Mouse (Mus musculus) R1 (cell line): ENCODE results near the gene Trappc12.
A peak's percentile ranks its signal among the peaks of the same experiment; 100 is the strongest.

Source experiments
- DNase-seq: peaks from one replicate; pipeline ENCODE4 v3.0.0-alpha.2; 2018; ENCODE audit warnings: low read depth, low spot score

Trappc12 gene

DNA sequence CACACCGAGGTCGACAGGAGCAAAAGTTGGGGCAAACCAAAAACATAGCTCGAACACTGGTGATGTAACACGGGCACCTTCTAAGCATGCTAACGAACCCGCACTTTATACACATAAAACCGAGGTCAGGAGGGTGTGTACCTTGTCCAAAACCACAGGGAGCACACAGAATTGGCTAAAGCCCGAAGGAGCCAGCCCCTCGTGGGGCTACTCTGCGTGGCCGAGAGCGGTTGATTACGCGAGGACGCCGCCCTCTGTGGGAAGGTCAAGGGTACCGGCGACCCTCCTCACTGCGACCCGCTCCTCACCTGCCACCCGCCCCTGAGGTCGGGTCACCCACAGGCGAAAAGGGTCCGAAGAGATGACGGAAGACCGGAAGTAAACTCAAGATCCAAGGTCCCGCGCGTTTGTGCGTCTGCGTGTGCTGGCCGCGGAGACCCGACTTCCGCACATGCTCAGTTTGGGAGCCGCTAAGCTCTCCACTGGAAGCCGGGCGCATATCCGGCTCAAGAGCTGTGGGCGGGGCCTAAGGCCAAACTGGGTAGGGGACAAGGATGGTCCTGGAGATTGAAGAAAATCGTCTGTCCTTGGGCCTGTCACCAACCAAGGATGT, at the start of gene Trappc12:
Gene Trappc12, minus strand, starts transcription at position 452 of the 613 bp plus-strand sequence.
- peak; percentile 96 for DNase-seq

GRCm38 (mm10) chr12:28799798-28800411, 49.6 kb upstream of the Trappc12 start:
- no peak for DNase-seq

GRCm38 (mm10) chr12:28796881-28797420, 46.7 kb upstream of the Trappc12 start:
- peak; percentile 80 for DNase-seq

GRCm38 (mm10) chr12:28795041-28795440, 44.8 kb upstream of the Trappc12 start:
- no peak for DNase-seq

DNA sequence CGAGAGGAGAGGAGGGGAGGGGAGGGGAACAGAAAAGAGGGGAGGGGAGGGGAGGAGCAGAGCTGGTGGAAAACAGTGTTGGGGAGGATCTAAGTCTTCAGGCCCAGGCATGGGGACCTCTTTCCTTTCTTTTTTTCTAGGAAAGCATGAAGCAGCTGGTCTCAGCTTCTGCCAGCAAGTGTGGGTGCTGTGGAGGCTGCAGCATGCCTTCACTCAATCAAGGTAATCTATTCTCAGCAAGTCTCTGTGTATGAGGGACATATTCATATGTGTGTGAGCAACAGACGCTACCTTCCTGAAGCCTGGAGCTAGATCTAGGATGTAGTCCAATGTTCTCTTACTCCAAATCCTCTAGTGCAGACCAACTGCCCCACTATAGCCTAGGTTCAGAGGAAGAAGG, 43.4 kb upstream of the Trappc12 start:
- DNase-seq: no peak

DNA sequence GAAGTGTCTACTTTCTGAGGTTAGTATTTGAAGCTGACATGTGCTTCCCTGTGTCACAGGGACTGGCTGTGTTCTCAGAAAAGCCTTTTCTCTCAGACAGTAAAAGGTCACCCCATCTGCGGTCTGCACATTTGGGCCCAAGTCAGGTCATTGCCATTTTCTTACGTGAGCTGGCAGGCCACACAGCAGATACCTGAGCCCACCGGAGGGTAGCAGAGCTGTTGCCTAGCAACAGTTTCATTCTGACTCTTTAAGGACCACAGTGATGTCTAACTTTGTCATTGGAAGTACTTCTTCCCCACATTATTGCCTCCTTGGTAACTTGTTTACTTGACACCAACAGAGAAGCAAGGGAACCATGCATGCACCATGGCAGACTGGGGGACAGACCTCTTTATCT, 42.3 kb upstream of the Trappc12 start:
- no peak for DNase-seq

DNA sequence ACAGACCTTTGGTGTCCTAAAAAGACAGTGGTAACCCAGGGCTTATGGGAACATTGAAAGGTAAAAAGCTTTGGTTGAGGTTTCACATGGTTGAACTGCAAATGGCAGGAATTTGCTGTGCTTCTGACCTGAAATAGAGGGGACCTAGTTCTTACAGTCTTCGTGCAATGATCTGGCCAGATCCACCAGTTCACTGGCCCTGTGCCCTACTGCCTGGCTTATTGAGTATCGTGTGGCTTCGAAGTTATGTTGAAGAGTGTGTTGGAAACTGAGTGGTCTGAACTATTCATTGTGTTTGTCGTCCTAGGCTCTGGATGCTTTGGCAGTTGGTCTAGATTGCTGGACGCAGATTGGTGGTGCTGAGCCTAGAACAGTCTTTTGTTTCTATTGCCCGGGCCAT, 36.0 kb upstream of the Trappc12 start:
- no peak for DNase-seq

DNA sequence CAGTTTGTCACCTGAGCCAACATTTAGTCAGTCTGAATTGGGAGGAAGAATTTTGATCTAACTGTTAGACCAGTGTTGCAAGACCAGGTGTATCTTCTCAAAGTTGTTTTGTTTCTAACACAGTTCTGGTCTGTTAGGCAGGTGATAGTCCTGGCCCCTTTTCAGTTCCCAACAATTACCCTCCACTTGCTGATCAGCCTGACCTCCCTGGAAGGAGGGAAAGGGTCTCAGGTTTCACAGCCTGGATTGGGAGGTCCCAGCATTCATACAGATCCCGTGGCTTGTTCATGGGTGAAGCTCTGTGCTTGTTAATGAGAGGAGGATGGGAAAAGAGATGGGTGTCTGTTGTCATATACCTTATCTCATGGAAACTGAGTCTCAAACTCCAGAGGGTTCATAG, 35.0 kb upstream of the Trappc12 start:
- peak; percentile 34 for DNase-seq

DNA sequence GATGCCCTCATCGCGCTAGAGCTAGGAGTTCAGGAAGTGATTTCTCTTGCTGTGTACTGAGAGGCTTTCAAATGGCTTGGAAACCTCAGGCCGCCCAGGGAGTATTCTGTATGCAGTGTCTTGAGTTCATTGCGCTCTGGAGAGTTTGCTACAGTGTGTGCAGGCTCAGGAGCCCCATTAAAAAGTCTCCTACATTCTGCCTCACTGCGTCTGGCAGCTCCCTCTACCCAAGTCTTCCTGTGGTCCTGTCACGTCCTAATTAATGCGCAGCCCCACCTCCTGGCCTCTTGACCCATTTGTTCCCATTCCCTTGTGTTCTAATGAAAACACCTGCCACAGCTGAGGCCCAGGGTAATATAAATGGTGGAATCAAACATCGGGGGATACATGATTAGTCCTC, 34.6 kb upstream of the Trappc12 start:
- no peak for DNase-seq

DNA sequence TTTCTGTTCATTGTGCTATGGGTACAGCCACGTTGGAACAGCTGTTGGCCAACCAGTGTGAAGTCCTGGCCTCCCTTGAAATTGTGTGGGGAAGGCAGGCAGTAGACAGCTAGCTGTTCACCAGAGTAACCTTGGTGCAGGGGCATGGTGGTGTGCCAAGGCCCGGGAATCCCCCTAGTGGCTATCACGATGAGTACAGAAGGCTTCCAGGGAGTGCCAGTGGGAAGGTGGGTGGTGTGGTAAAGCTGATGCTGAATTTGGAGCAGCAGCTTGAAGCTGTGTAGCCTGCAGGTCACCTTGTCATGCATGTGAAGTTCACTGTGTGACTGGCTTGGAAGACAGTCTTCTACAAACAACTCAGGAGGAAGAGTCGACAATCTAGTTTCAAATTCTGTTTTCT, 34.1 kb upstream of the Trappc12 start:
- peak; percentile 47 for DNase-seq

DNA sequence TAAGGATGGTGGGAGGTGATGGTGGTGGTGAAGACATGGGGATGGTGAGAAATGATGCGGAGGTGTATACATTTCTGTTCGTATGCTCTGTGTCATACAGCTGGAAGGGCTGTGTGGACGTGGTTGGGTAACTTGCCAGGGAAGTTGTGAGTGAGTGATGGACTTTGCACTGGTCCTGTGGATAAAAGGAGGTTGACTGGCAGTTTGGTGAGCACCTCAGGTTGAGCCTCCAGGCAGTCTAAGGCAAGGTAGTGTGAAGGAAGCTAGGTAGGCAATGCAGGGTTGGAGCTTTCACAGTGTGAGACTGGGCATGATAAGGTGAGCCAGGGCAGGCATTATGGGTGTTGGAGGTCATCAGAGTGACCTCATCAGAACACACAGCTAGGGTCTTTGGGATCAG, 32.4 kb upstream of the Trappc12 start:
- no peak for DNase-seq

DNA sequence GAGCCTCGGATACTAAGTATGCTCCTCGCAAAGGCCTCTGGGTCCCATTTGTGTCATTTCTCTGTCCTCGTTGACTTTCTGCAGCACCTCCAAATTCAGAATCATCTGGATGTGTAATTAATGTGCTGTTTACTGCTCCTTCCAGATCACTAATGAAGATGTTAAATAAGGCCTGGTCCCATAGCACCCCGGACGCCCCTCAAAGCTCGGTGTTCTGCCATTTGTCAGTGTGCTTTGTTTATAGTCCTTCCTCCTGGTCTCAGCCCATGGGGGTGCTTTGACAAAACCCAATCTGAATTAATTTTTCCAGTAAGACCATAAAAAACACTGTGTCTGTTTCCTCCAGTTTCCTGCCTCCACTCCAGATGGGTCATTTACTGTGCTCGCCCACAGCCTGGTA, 29.9 kb upstream of the Trappc12 start:
- no peak for DNase-seq

DNA sequence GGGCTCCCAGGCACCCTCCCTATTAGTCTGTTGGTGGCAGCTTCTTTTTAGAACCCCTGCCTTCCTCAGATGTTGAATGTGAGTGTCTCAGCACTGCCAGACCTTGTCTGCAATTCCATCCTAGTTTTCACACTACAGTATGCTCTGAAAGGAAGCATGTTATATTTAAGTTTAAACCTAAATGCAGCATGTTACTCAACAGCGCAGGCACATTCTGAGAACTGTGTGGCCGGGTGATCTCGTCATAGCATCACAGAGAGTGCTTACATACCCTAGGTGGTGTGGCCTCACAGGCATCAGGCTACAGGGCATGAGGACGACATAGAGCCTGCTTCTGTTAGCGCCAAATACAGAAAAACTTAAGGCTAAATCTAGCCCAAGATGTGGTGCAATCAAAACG, 25.4 kb upstream of the Trappc12 start:
- DNase-seq: no peak

DNA sequence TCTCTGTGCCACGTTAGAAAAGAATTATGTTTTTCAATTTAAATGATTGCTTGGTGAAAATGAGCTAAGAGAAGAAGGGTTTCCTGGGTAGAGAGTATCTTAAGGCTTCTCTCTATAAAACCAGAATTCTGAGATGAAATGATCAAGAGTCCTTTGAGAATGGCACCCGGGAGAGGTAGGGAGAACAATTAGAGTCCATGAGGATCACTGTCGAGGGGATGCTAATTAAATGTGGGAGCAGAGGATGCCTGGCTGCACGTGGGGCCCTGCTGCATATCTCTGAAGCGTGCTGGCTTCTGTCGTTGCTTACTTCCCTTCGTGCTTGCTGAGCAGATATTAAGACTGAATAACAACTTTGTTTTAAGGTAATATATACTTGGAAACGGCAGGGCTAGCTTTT, 24.8 kb upstream of the Trappc12 start:
- no peak for DNase-seq

GRCm38 (mm10) chr12:28773815-28774214, 23.5 kb upstream of the Trappc12 start:
- no peak for DNase-seq

GRCm38 (mm10) chr12:28769953-28770352, 19.7 kb upstream of the Trappc12 start:
- DNase-seq: no peak

GRCm38 (mm10) chr12:28756019-28756418, 5.7 kb upstream of the Trappc12 start:
- DNase-seq: no peak

DNA sequence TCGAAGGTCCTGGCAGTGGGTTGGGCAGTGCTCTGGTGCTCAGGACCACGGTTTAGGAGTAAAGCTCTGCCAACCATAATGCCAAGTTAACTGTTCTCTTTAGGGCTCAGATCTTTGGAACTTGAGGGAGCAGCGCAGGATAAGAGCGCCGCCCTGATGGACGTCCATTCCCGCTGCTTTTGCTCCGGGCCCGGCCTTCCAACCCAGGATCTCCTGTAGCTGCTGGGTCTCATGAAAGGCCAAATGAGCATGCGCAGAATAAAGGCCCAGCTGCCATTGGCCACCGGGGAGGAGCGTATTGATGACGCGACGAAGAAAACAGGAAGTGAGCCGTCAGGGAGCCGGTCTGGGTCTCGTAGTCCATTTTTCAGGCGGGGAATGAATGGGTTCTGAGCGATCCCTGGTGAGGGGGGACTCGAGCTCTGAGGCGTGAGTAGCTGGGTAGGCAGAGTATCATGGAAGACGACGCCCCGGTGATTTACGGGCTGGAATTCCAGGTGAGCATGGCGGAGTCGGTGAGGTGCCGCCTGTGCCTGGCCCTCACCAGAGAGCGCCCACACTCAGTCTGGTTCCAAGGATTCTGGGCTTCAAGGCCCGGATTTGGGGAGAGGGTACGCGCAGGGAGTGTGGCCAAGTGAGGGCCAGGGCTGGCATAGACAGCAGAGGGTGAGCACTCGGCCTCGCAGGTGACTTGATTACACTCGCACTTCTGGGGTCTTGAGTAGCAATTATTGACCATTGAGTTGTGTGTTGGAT, 1.4 kb upstream of the Trappc12 start, which contains the start of gene Eipr1:
Gene Eipr1, plus strand, starts transcription at position 296 of the 756 bp plus-strand sequence.
- peak; percentile 99 for DNase-seq

GRCm38 (mm10) chr12:28750876-28751275, 604 bp upstream of the Trappc12 start:
- DNase-seq: no peak

DNA sequence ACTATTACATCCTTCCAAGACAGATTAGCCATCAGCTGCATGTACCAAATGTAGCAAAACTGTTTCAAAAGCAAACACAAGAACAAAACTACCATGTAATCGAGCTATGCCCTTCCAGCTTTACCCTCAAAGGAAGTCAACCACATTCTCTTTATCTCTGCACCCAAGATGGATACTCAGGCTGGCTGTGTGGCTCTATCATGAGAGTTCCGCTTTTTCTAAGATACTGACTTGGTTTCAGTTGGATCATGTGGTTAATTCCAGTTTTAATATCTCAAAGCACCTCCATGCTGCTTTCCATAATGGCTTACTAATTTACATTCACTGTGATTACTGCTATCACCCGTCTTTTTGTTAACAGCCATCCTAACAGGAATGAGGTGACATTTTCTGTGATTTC, 6.9 kb downstream of the Trappc12 start:
- DNase-seq: no peak

- no peak for DNase-seq
Observed at GRCm38 (mm10) chr12:28735293-28735692, 15.0 kb downstream of the Trappc12 start.

GRCm38 (mm10) chr12:28734271-28734670, 16.0 kb downstream of the Trappc12 start:
- DNase-seq: peak; percentile 79
